Mouse (Mus musculus) CH12.LX (cell line): ENCODE measurements at regions not wholly inside any gene's neighbourhood (a gene's known extent, or its start where the extent isn't known, plus 50 kb on each side); places are given as distances from the start of the nearest gene placed in this dataset.

Experiments
- CHD2 ChIP-seq: IDR thresholded peaks from 2 replicates; pipeline ENCODE4 v1.6.1; 2011; ENCODE audit warnings: low read length, improper control_type of control experiment
- CTCF ChIP-seq, 2 experiments: IDR thresholded peaks in 1 of 2; conservative IDR thresholded peaks in 1 of 2; 2 replicates each; pipeline ENCODE4 v1.5.1; 2011 to 2012; ENCODE audit warnings: low read depth in 2 of 2, low read length in 2 of 2, improper control_type of control experiment in 1 of 2, inconsistent platforms in 1 of 2, mild to moderate bottlenecking in 1 of 2, moderate library complexity in 1 of 2
- ELF1 ChIP-seq: IDR thresholded peaks from 2 replicates; pipeline ENCODE4 v1.6.1; 2014; ENCODE audit warnings: low read depth, mild to moderate bottlenecking, inconsistent platforms, low read length, improper control_type of control experiment
- EP300 ChIP-seq: IDR thresholded peaks from 2 replicates; pipeline ENCODE4 v1.6.1; 2011; ENCODE audit warnings: low read length, improper control_type of control experiment
- MAFK ChIP-seq: IDR thresholded peaks from 2 replicates; pipeline ENCODE4 v1.6.1; 2011; ENCODE audit warnings: low read length, improper control_type of control experiment; ENCODE audit not compliant: insufficient replicate concordance
- MEF2A ChIP-seq: IDR thresholded peaks from 2 replicates; pipeline ENCODE4 v1.6.1; 2014; ENCODE audit warnings: low read depth, mild to moderate bottlenecking, inconsistent platforms, low read length, improper control_type of control experiment, borderline replicate concordance
- NRF1 ChIP-seq: IDR thresholded peaks from 2 replicates; pipeline ENCODE4 v1.6.1; 2014; ENCODE audit warnings: low read depth, mild to moderate bottlenecking, inconsistent platforms, low read length, improper control_type of control experiment, moderate library complexity
- POLR2A ChIP-seq: IDR thresholded peaks from 2 replicates; pipeline ENCODE4 v1.6.1; 2011; ENCODE audit warnings: low read depth, mild to moderate bottlenecking, improper control_type of control experiment, low read length
- POLR2AphosphoS2 ChIP-seq: IDR thresholded peaks from 2 replicates; pipeline ENCODE4 v1.6.1; 2011; ENCODE audit warnings: low read depth, low read length, improper control_type of control experiment
- RAD21 ChIP-seq: IDR thresholded peaks from 2 replicates; pipeline ENCODE4 v1.6.1; 2011; ENCODE audit warnings: low read depth, mild to moderate bottlenecking, low read length, improper control_type of control experiment, moderate library complexity
- ZC3H11A ChIP-seq: IDR thresholded peaks from 2 replicates; pipeline ENCODE4 v1.6.1; 2012; ENCODE audit warnings: low read depth, mild to moderate bottlenecking, inconsistent platforms, low read length, improper control_type of control experiment
- ZKSCAN1 ChIP-seq: IDR thresholded peaks from 2 replicates; pipeline ENCODE4 v1.6.1; 2012; ENCODE audit warnings: low read depth, inconsistent platforms, low read length, improper control_type of control experiment, borderline replicate concordance
- ZMIZ1 ChIP-seq: IDR thresholded peaks from 2 replicates; pipeline ENCODE4 v1.6.1; 2012; ENCODE audit warnings: low read depth, mild to moderate bottlenecking, inconsistent platforms, low read length, improper control_type of control experiment

DNA sequence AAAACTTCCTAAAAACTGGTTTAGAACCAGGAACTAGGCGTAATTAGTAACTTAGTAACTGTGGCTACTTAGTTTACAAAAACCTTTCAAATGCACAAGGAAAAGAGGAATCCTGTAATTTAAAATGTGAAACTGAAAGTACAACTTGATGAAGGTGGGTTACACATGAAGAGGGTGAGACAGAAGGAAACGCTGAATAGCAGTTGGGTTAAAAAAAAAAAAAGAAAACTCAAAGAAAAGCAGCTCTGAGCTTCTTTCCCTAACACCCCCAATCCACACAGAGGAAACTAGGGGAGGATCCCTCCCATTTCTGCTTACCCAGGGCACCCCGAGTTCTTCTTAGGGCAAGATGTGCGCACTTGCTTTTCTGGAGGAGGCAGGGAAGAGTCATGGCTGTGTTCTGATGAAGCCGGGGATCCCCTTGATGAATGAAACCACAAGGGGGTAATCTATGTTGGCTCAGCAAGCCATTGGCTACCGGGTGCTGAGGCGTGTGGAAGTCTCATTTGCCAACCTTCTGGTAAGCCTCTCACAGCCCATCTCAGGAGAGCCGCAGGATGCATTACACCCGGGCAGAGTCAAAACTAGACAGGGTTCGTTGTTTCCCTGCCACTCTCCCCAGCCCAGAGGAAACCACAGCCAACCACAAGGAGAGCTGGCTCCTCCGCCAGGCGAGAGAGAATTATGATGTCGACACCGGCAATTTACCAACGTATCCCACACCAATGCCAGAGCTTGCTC lies 167.4 kb upstream of the Klf14 start:
- TF ChIP-seq CTCF (conservative IDR thresholded peaks at IDR 0.05 in 1 of 2, IDR thresholded peaks at IDR 0.05 in 1 of 2; ENCODE audit: low read depth in 2 of 2, low read length in 2 of 2) = no peak
- no peak for TF ChIP-seq POLR2AphosphoS2
- no peak; the same call in 1 of the 2 replicates for TF ChIP-seq ZC3H11A
- TF ChIP-seq EP300 = peak; percentile 87
- TF ChIP-seq ELF1 = no peak; the same call in 1 of the 2 replicates
- TF ChIP-seq ZKSCAN1 = no peak
- peak; percentile 66; the same call in 1 of the 2 replicates for TF ChIP-seq CHD2
- TF ChIP-seq MEF2A = peak; percentile 82; the same call in 1 of the 2 replicates
- TF ChIP-seq NRF1 = no peak
- TF ChIP-seq POLR2A = peak; percentile 70
- no peak; the same call in 1 of the 2 replicates for TF ChIP-seq RAD21
- peak; percentile 80 for TF ChIP-seq MAFK
- TF ChIP-seq ZMIZ1 = no peak; the same call in 1 of the 2 replicates
